Mouse (Mus musculus) urinary bladder, adult 2 months (tissue): Measurements from ENCODE around the gene Cspg4. TPM values are rescaled to one million over a fixed set of nuclear protein-coding genes. Genes with fewer than 3 reads are reported as not detected.

ENCODE experiments used
- DNase-seq: peaks from one replicate; pipeline ENCODE4 v3.0.0; 2022; ENCODE audit warnings: low spot score
- polyA plus RNA-seq: library from polyadenylated mRNA; depleted of rRNA; stranded (reverse); fragments of >200 nt; gene quantifications from 2 replicates; pipeline ENCODE4 v1.2.3, GENCODE M21; 2012

Gene Cspg4
- polyA plus RNA-seq, 1 experiment: 27.7 TPM

DNA sequence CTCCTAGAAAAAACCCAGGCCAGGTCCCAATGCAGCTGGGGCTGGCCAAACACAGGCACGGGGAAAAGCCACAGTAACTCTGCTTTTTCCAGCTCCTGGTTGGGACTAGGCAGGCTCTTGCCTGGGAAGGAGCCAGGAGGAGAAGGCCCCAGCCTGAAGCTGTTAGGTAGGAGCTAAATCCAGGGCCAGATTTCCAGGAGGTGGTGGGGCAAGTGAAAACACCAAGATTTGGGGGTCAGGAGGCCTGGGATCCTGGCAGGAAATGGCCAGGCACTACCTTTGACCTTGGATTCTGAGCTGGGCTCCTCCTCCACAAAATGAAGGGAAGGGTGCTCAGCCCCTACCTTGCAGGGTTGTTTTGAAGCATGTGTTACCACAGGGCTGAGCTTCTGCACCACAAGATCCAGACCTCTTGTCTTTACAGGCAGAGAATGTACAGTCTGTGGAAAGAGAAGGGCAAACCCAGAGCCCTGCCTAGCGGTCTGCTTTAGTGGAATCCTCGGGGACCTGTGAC lies 560 bp upstream of the Cspg4 start, which contains the start of gene Odf3l1:
TSS of gene Odf3l1 (minus strand) at position 464 of the 514 bp plus-strand sequence.
- no peak for DNase-seq

GRCm38 (mm10) chr9:56865673-56866400 lies 1.0 kb downstream of the Cspg4 start:
- DNase-seq: no peak

DNA sequence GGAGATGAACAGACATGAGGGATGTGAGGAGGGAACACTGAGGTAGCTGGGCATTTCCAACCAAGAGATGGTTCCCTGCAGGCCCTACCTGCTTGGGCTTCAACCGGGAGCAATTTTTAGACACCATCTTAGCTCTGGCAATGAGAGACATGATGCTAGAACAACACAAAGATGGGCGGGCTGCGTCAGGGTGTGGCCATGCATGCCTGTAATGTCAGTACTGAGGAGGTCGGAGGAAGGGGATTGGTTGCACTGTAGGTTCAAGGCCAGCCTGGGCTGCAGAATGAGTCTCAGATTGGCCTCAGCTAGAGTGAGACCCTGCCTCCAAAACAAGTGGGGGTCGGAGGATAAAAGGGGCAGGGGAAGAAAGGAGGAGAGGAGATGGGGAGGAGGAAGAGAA lies 1.6 kb downstream of the Cspg4 start:
- DNase-seq: no peak

DNA sequence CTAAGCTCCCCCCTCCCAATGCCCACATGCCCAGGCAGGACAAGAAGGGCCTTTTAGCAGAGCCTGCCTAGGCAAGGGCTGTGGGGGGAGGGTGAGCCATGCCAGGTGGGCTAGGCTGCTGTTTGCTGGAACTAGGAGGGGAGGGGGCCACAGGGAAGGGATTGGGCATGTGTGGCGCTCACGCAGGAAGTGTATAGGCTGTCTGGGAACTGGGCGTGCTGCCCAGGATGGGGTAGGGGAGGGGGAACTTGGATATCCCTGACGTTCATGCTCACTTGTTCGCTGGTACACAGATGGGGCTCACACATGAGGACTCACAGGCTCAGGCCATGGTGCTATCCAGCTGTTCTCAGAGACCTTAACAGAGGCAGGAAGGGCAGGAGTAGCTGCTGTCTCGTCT lies 3.5 kb downstream of the Cspg4 start:
- peak; percentile 25 for DNase-seq

- no peak for DNase-seq
Observed at GRCm38 (mm10) chr9:56869552-56869951, 4.7 kb downstream of the Cspg4 start.

- no peak for DNase-seq
Observed at GRCm38 (mm10) chr9:56870778-56871177, 5.9 kb downstream of the Cspg4 start.

DNA sequence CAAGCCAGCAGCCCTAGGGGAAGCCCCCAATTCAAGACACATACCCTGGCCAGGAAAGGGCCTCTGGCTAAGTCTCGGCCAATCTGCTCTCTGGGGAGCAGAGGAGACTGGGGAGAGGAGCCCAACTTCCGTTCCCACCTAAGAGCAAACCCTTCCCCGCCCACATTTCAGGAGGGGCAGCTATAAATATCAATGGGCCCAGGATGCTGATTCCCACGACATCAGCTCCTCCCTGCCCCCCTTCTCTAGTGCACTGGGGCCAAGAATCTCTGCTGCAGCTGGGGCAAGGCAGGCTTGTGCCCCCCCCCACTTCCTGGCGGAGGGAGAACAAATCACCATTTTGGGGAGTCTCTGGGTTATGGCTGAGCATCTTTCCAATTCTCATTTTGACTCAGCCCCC lies 6.4 kb downstream of the Cspg4 start:
- DNase-seq: no peak

- no peak for DNase-seq
Observed at GRCm38 (mm10) chr9:56872105-56872903, 7.5 kb downstream of the Cspg4 start.

DNA sequence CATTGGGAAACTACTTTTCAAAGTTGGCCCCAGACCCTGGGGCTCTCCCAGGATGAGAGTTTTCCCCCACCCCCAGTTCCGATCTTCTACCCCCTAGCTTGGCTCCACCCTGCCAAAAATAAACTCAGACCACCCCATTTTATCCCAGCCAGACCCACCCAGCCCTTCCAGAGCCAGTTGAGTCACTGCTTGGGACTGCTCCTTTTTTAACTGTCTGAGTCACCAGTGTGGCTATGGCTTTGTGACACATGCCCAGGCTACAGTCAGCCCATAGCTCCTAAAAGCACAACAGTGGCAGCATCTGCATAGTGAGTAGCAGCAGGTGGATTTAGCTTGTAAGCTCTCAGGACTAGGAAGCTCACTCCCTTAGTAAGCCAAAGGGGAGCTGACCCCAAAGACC lies 8.3 kb downstream of the Cspg4 start:
- DNase-seq: no peak

GRCm38 (mm10) chr9:56876784-56877183 lies 12.0 kb downstream of the Cspg4 start:
- no peak for DNase-seq

GRCm38 (mm10) chr9:56877284-56877683 lies 12.5 kb downstream of the Cspg4 start:
- no peak for DNase-seq

- DNase-seq: no peak
Observed at GRCm38 (mm10) chr9:56880790-56881189, 16.0 kb downstream of the Cspg4 start.

DNA sequence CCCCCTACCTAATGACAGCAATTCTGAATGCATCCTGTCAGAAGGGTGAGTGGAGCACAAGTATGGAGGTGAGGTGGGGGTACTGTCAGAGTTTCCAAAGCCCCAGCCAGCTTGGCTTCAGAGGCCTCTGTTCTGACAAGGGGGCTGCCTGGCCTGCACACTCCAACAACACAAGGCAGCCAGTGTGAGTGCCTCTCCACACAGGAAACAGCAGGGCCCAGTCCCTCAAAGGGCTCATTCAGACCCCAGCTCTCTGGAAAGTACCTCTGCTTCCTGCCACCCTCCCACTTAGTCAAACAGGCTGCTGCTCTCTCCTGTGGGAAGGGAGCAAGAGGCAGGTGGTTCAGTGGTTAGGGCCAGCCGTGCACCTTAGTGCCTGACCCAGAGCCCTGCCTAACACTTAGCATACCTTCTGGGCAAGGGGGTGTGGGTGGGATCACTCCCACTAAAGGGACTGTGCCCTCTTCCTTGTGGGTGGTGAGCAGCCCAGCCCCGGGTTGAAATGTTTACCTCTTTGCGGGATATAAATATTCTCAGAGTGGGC lies 16.8 kb downstream of the Cspg4 start:
- DNase-seq: no peak

GRCm38 (mm10) chr9:56882283-56882682 lies 17.4 kb downstream of the Cspg4 start:
- DNase-seq: no peak

DNA sequence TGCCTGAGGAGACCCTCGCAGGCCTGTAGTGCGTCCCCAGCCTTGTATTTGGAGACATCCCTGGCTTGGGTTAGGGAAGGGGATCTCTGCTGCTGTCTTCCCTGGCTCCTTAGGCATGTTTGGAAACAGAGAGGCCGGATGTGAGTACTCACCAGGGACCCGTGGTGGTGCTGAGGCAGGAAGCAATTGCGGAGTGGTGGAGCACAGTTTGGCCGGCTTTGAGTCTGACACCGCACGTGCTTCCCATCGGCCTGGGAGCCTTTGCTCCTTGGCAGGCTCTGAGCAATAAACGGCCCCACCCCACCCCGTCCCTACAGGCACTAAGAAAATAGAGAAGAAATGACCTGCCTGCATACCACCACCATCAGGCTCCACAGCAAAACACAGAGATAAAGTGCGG lies 18.0 kb downstream of the Cspg4 start:
- DNase-seq: no peak

GRCm38 (mm10) chr9:56883470-56883869 lies 18.6 kb downstream of the Cspg4 start:
- DNase-seq: no peak

DNA sequence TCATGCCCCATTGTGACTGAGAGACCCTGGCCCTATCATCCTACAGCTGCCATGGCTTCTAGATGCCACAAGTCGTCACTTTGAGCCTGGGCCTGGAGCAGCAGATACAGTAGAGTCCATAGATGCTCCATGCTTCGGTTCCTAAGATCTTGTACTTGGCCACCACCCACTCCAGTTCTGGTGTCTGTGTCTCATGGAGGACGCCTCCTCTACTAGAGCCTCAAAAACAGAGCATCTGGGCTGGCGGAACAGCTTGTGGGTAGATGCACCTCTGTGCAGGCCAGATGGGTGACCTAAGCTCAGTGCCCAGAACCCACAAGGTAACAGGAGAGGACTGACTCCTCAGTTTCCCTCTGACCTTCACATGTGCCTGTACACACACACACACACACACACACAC lies 19.5 kb downstream of the Cspg4 start:
- DNase-seq: no peak

DNA sequence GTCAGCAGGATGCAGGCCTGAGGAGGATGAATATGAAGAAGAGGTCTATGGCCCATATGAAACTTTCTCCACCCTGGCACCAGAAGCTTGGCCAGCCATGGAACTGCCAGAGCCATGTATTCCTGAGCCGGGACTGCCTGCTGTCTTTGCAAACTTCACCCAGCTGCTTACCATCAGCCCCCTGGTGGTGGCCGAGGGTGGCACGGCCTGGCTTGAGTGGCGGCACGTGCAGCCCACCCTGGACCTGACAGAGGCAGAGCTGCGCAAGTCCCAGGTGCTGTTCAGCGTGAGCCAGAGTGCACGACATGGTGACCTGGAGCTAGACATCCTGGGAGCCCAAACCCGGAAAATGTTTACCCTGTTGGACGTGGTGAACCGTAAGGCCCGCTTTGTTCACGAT lies 21.3 kb downstream of the Cspg4 start:
- no peak for DNase-seq

DNA sequence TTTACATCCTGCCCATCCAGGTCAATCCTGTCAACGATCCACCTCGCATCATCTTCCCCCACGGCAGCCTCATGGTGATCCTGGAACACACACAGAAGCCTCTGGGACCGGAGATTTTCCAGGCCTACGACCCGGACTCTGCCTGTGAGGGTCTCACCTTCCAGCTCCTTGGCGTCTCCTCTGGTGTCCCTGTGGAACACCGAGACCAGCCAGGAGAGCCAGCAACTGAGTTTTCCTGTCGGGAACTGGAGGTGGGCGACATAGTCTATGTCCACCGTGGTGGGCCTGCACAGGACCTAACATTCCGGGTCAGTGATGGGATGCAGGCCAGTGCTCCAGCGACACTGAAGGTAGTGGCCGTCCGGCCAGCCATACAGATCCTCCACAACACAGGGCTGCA lies 21.8 kb downstream of the Cspg4 start:
- DNase-seq: no peak

DNA sequence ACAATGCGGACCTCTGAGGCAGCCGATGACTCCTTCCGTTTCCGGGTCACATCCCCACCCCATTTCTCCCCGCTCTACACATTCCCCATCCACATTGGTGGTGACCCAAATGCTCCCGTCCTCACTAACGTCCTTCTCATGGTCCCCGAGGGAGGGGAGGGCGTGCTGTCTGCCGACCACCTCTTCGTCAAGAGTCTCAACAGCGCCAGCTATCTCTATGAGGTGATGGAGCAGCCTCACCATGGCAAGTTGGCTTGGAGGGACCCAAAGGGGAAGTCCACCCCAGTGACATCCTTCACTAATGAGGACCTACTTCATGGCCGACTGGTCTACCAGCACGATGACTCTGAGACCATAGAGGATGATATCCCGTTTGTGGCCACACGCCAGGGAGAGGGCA lies 22.7 kb downstream of the Cspg4 start:
- DNase-seq: no peak

- no peak for DNase-seq
Observed at GRCm38 (mm10) chr9:56889817-56890216, 25.0 kb downstream of the Cspg4 start.

GRCm38 (mm10) chr9:56890522-56891250 lies 25.9 kb downstream of the Cspg4 start:
- no peak for DNase-seq
